Mouse (Mus musculus): ENCODE data around the gene Plekho1. TPM values are rescaled to one million over a fixed set of nuclear protein-coding genes. Genes with fewer than 3 reads are reported as not detected.
A peak's percentile ranks its signal among the peaks of the same experiment; 100 is the strongest.
"Not testable (repeated sequence)": the region's sequence is repeated elsewhere in the genome, so short reads cannot be mapped to it uniquely, and the experiment has no call there.

The Plekho1 gene
- 87.6 and 90.5 TPM in 2 replicates for polyA plus RNA-seq (2015; fragmentation: Nextera tagmentation; extraction: Ambion mirVana)

DNA sequence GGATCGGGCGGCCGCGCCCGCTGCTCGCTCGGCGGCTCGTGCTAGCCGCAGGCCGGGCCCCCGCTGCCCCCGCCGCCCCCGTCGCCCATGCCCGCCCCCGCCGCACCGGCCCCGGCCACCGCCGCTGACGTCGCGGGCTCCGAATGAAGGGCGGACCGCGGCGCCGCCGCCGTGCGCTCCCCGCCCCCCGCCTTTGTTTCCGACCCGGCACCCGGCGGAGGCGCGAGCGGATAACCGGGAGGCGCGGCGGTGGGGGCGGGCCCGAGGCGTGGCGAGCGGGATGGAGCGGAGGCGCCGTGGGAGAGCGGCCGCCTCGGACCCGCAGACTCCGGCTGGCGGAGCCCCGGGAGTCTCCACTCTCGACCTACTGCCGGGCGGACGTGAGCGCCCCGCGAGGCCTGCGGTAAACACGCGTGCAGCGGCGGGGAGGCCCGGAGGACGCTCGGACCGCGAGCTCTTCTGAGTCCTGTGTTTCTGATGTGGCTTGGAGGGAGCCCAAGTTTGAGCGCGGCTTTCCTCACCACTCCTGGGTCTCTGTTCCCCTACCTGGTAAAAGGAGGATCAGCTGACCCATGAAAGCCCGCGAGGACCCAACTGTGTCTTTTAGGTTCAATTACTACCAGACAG, at the start of gene Plekho1:
Plekho1 (minus strand) TSS at position 200 of the 627 bp plus-strand sequence.
- peak within 1 kb of the TSS; percentile 82 for H3K4me3 ChIP-seq

DNA sequence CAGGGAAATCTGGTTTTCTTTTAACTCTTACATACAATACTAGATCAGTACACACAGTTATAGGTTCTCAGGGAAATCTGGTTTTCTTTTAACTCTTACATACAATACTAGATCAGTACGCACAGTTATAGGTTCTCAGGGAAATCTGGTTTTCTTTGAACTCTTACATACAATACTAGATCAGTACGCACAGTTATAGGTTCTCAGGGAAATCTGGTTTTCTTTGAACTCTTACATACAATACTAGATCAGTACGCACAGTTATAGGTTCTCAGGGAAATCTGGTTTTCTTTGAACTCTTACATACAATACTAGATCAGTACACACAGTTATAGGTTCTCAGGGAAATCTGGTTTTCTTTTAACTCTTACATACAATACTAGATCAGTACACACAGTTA, 48.8 kb upstream of the Plekho1 start:
- 84% methylated on average over 3 of the region's 3 CpGs for WGBS
- not testable (repeated sequence) for ATAC-seq (replicated peaks); H3K4me3 ChIP-seq; H3K4me1 ChIP-seq; H3K9me3 ChIP-seq; H3K4me2 ChIP-seq (replicated peaks); H3K27ac ChIP-seq (replicated peaks); H3K27me3 ChIP-seq
- Histone ChIP-seq H3K36me3 (peaks cover 35% of the 10 kb centered on the region), H3K9ac (replicated peaks) (0 out of 2 replicates have a peak overlapping the region, but pooled peaks have one; percentile 0)

More for the DNA sequence above, at the start of gene Plekho1:
- H3K36me3 ChIP-seq, result peaks cover 13% of the 10 kb centered on the region
- peak; percentile 72 for ATAC-seq (replicated peaks)
- peak within 1 kb of the TSS; percentile 79 for H3K4me2 ChIP-seq (replicated peaks)
- H3K27me3 ChIP-seq, result no peaks in the 10 kb centered on the region
- peaks cover 46% of the 10 kb centered on the region for H3K4me1 ChIP-seq
- H3K9ac ChIP-seq (replicated peaks), result peak within 1 kb of the TSS; percentile 97
- H3K27ac ChIP-seq (replicated peaks), result peak within 1 kb of the TSS; percentile 98
- H3K9me3 ChIP-seq, result no peaks in the 10 kb centered on the region
- WGBS, result under 1% methylated on average over 59 of the region's 84 CpGs

DNA sequence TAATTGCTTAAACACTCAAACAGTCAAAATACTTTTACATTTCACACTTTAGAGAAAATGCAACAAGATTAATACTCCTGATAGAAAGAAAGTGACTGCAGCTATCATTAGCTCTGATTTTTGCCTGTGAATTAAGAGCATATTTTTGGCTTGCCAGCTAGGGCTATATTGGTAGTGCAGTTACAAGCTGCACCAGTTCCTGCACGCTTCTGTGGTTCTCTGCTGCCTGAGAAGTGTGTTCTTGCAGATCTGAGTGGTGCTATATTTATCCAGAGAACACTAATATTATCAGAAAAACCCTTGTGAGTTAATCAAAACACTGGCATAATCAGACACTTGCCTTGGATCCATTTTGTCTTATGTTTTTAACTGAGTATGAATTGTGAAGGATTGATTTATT, 47.3 kb upstream of the Plekho1 start:
- Histone ChIP-seq H3K27me3 (no peaks in the 10 kb centered on the region), H3K9me3 (no peaks in the 10 kb centered on the region), H3K9ac (replicated peaks) (no peak overlapping the region), H3K27ac (replicated peaks) (no peak overlapping the region), H3K36me3 (peaks cover 33% of the 10 kb centered on the region), H3K4me2 (replicated peaks) (no peak overlapping the region), H3K4me3 (no peak overlapping the region), H3K4me1 (no peaks in the 10 kb centered on the region)
- no peak for ATAC-seq (replicated peaks)
- WGBS, result 89% methylated on average over 1 of the region's 1 CpGs

DNA sequence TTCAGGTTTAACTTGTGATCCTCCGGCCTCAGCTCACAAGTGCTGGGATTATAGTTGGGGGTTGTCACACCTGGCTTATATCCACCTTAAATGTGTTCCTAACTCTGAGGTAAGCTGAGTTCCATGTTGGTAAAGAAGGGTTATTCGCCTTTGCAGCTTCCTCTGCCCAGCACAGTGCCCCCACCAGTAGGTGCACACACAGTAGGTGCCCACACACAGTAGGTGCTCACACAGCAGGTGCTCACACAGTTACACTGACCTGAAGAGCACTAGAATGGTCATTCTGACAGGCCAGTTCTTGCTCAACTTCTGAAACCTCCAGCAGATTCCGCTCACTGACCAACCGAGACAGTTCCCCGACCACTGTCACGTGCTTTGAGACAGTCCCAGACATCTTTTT, 45.3 kb upstream of the Plekho1 start:
- no peaks in the 10 kb centered on the region for H3K27me3 ChIP-seq
- no peak overlapping the region for H3K27ac ChIP-seq (replicated peaks)
- H3K4me1 ChIP-seq, result no peaks in the 10 kb centered on the region
- H3K9me3 ChIP-seq, result no peaks in the 10 kb centered on the region
- H3K4me2 ChIP-seq (replicated peaks), result no peak overlapping the region
- no peak overlapping the region for H3K4me3 ChIP-seq
- no peak overlapping the region for H3K9ac ChIP-seq (replicated peaks)
- peaks cover 25% of the 10 kb centered on the region for H3K36me3 ChIP-seq
- ATAC-seq (replicated peaks), result no peak
- 92% methylated on average over 6 of the region's 6 CpGs for WGBS

DNA sequence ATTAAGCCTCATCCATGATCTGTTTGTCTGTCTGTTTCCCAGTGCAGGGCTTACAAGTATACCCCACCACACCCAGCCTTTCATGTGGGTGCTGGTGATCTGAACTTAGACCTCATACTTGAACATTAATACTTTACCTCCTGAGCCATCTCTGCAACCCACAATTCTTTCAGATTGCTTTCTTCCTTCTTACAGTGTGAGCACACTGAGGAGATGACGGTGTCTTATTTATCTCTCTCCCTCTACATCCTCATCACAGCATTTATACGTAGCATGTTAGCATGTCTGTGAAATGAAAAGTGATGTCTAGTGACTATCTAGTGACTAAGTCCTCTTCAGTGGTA, 44.8 kb upstream of the Plekho1 start:
- no peak overlapping the region for H3K4me3 ChIP-seq
- peaks cover 21% of the 10 kb centered on the region for H3K36me3 ChIP-seq
- H3K9me3 ChIP-seq, result no peaks in the 10 kb centered on the region
- no peak overlapping the region for H3K4me2 ChIP-seq (replicated peaks)
- no peak overlapping the region for H3K9ac ChIP-seq (replicated peaks)
- no peak overlapping the region for H3K27ac ChIP-seq (replicated peaks)
- WGBS, result 97% methylated on average over 2 of the region's 2 CpGs
- no peak for ATAC-seq (replicated peaks)
- no peaks in the 10 kb centered on the region for H3K4me1 ChIP-seq
- H3K27me3 ChIP-seq, result no peaks in the 10 kb centered on the region

DNA sequence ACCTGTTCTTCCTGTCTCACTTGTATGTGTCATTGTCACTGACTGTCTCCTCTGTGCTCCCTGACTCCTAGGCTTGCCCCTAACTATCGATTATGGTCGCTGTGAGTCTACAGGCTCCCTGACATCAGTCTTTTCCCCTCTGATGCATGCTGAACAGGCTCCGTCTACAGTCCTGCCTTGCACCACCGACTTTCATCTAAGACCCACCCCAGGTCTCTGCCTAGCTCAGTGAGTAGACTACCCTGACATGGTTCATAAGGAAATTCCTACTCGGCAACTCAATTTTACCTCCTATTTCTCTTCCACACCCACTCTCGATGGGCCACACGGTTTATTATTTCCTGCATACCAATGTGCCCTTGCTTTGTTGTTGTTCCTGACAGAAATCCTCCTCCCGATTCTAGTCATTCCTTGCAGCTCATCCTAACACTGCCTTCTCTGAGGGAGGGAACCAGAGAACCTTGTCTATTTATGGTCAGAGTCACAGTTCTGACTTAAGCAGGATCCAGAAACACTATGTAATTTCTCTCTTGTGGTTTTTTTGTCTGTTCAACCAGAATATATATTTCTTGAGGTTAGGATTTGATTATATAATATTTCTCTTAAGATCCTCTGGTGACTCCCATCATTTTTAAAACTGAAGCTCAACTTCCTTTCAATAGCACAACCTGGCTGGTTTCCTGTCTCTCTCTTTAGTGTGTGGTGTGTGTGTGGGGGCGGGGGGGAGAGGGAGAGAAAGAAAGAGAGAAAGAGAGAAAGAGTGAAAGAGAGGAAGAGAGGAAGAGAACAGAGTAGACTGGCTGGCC, 44.3 kb upstream of the Plekho1 start:
- Histone ChIP-seq H3K9ac (replicated peaks) (no peak overlapping the region), H3K27me3 (no peaks in the 10 kb centered on the region), H3K4me2 (replicated peaks) (no peak overlapping the region), H3K36me3 (peaks cover 17% of the 10 kb centered on the region), H3K9me3 (no peaks in the 10 kb centered on the region), H3K27ac (replicated peaks) (no peak overlapping the region), H3K4me3 (no peak overlapping the region), H3K4me1 (no peaks in the 10 kb centered on the region)
- no peak for ATAC-seq (replicated peaks)
- WGBS, result 86% methylated on average over 9 of the region's 9 CpGs

DNA sequence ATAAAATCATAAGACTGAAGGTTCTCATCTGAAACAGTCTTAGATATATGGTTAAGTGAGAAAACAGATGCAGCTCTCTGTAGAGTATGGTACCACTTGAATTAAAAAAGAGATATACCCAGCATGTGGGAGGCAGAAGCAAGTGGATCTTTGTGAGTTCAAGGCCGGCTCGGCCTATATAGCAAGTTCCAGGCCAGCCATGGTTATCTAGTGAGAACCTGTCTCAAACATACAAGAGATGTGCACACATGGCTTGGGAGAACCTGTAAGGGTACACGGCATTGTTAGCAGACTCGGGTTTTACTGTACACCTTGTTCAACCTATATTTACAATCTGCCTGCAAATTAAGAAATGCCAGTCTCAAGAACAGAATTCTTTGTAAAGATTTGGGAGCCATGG, 43.0 kb upstream of the Plekho1 start:
- 96% methylated on average over 4 of the region's 4 CpGs for WGBS

DNA sequence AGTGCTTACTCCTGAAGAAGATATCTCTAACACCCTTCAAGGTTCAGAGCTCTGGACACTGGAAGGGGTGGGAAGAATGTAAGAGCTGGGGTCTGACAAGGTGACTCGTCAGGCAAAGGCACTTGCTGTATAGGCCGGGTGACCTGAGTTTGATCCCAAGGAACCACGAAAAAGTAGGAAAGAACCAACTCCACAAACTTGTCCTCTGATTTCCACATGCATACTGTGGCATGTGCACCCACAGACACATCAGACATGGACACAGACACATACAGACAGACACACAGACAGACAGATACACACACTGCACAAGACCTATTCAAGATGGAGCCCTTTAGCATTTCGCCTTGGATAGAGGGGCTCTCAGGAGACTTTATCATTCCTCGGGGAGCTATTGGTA, 42.4 kb upstream of the Plekho1 start:
- WGBS, result 88% methylated on average over 5 of the region's 5 CpGs
- no peak overlapping the region for H3K4me3 ChIP-seq
- no peak overlapping the region for H3K27ac ChIP-seq (replicated peaks)
- H3K27me3 ChIP-seq, result no peaks in the 10 kb centered on the region
- no peak overlapping the region for H3K9ac ChIP-seq (replicated peaks)
- H3K9me3 ChIP-seq, result no peaks in the 10 kb centered on the region
- H3K36me3 ChIP-seq, result peaks cover 17% of the 10 kb centered on the region
- H3K4me1 ChIP-seq, result no peaks in the 10 kb centered on the region
- H3K4me2 ChIP-seq (replicated peaks), result no peak overlapping the region
- no peak for ATAC-seq (replicated peaks)

More for the DNA sequence above, 43.0 kb upstream of the Plekho1 start:
- no peak for ATAC-seq (replicated peaks)
- no peaks in the 10 kb centered on the region for H3K27me3 ChIP-seq
- no peaks in the 10 kb centered on the region for H3K9me3 ChIP-seq
- H3K4me1 ChIP-seq, result no peaks in the 10 kb centered on the region
- no peak overlapping the region for H3K4me3 ChIP-seq
- H3K4me2 ChIP-seq (replicated peaks), result no peak overlapping the region
- H3K9ac ChIP-seq (replicated peaks), result no peak overlapping the region
- peaks cover 12% of the 10 kb centered on the region; the same call in 1 of the 2 replicates for H3K36me3 ChIP-seq
- no peak overlapping the region for H3K27ac ChIP-seq (replicated peaks)

DNA sequence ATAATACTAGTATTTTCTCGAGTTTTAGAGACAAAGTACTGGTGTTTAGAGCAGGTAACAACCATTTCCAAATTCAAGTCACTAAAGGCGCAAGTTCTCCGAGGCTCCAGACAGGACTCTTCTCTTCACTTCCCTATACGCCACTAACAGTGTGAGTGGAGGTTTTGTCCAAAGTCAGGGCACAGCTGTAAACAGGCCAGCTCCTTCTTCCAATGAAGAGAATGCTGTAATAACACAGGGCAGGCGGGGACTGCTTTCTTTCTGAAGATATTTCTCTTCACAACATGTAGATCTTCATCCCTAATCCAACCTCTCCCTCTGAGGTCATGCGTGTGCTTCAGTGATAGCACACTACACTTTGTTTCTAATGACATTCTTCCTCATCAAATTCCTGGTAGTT, 41.0 kb upstream of the Plekho1 start:
- peaks cover 23% of the 10 kb centered on the region for H3K36me3 ChIP-seq

DNA sequence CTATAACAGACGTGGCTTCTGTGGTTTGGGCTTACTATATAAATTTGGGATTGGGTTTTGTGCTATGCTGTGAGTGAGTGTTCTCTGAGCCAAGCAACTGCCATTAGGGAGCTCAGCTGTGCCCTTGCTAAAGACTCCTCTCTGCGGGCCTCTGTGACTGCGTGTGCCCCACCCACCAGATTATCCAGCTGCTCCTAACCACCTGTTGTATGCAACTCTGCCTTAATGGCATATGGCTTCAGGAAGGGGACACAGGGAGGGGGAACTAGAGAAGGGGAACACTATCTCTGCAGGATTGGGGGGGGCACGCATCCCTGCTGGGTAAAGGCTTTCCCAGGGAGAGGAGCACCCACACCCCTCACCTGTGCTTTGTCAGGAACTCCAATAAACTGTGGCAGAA, 37.2 kb upstream of the Plekho1 start:
- Histone ChIP-seq H3K4me3 (no peak overlapping the region), H3K9ac (replicated peaks) (no peak overlapping the region), H3K4me1 (no peaks in the 10 kb centered on the region), H3K27ac (replicated peaks) (no peak overlapping the region), H3K36me3 (peaks cover 35% of the 10 kb centered on the region), H3K9me3 (no peaks in the 10 kb centered on the region), H3K27me3 (no peaks in the 10 kb centered on the region), H3K4me2 (replicated peaks) (no peak overlapping the region)
- ATAC-seq (replicated peaks), result no peak
- WGBS, result 84% methylated on average over 4 of the region's 4 CpGs

More for the DNA sequence above, 41.0 kb upstream of the Plekho1 start:
- no peak overlapping the region for H3K4me3 ChIP-seq
- no peak overlapping the region for H3K9ac ChIP-seq (replicated peaks)
- no peak for ATAC-seq (replicated peaks)
- H3K27ac ChIP-seq (replicated peaks), result no peak overlapping the region
- no peaks in the 10 kb centered on the region for H3K4me1 ChIP-seq
- H3K9me3 ChIP-seq, result no peaks in the 10 kb centered on the region
- H3K27me3 ChIP-seq, result no peaks in the 10 kb centered on the region
- no peak overlapping the region for H3K4me2 ChIP-seq (replicated peaks)
- 93% methylated on average over 6 of the region's 6 CpGs for WGBS

DNA sequence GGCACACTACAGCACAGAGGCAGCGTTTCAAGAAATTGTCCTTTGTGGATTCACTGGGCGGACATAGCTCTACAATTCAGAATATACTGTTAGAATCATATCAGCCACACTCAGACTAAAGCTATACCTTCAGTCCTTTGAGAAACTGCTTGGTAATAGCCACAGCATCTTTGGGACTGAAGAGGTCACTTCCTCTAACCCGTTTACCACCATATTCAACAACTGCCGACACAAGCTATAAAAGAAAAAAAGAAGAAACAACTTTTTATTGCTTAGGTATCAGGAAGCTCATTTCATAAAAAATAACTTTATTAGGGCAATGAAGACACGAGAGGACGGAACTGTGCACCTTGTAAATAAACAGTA, 36.8 kb upstream of the Plekho1 start:
- no peaks in the 10 kb centered on the region for H3K9me3 ChIP-seq
- 91% methylated on average over 6 of the region's 6 CpGs for WGBS

DNA sequence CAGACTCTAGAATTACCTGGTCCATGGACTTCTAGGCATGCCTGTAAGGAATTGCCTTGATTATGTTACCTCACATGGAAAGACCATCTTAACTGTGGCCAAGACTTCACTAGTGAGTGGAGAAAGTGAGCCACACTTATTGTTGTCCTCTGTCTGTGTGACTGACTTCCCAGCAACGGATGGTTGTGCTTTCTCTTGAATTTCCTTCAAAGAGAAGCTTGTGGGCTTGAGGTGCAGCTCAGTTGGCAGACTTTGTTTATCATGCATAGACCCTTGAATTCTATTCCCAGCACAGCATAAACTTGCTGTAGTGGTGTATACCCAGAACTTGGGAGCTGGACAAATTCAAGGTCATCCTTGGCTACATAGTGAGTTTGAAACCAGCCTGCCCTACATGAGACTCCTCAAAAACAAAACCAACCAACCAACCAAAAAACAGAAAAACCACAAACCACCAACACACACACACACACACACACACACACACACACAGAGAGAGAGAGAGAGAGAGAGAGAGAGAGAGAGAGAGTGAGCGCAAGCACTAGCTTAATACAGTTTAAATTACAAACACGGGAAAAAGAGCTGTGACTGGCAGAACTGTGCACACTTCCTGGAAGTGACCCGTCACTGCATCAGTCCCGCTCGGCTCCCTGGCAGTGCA, 36.3 kb upstream of the Plekho1 start:
- no peak overlapping the region for H3K4me2 ChIP-seq (replicated peaks)
- no peak overlapping the region for H3K4me3 ChIP-seq
- H3K27ac ChIP-seq (replicated peaks), result no peak overlapping the region
- H3K36me3 ChIP-seq, result peaks cover 35% of the 10 kb centered on the region
- H3K27me3 ChIP-seq, result no peaks in the 10 kb centered on the region
- H3K9me3 ChIP-seq, result no peaks in the 10 kb centered on the region
- ATAC-seq (replicated peaks), result no peak
- WGBS, result 84% methylated on average over 6 of the region's 6 CpGs
- H3K4me1 ChIP-seq, result no peaks in the 10 kb centered on the region
- H3K9ac ChIP-seq (replicated peaks), result no peak overlapping the region

More for the DNA sequence above, 36.8 kb upstream of the Plekho1 start:
- H3K27ac ChIP-seq (replicated peaks), result no peak overlapping the region
- H3K4me2 ChIP-seq (replicated peaks), result no peak overlapping the region
- no peak overlapping the region for H3K9ac ChIP-seq (replicated peaks)
- no peak for ATAC-seq (replicated peaks)
- H3K4me3 ChIP-seq, result no peak overlapping the region
- H3K36me3 ChIP-seq, result peaks cover 35% of the 10 kb centered on the region
- no peaks in the 10 kb centered on the region for H3K27me3 ChIP-seq
- no peaks in the 10 kb centered on the region for H3K4me1 ChIP-seq
